Mouse (Mus musculus): ENCODE results near the gene Atg7.

- TF ChIP-seq TCF3 (IDR thresholded peaks at IDR 0.05; ENCODE audit: insufficient read length, low read depth) (peak; percentile 74), USF1 (IDR thresholded peaks at IDR 0.05; ENCODE audit: low read depth) (no peak), MAX (IDR thresholded peaks at IDR 0.05; ENCODE audit: low read depth) (no peak), POLR2A (IDR thresholded peaks at IDR 0.05; ENCODE audit: insufficient read length, low read depth) (no peak), MYOD1 (IDR thresholded peaks at IDR 0.05; ENCODE audit: control insufficient read depth in 1 of 3, insufficient read length in 2 of 3, low read depth in 2 of 3) (peak; percentile 16 to 97 (median 97)), E2F4 (IDR thresholded peaks at IDR 0.05; ENCODE audit: insufficient read depth) (no peak), CEBPB (IDR thresholded peaks at IDR 0.05; ENCODE audit: insufficient read depth, poor library complexity, severe bottlenecking) (0 out of 2 replicates have a peak, but pooled peaks have one; percentile 15), TCF12 (IDR thresholded peaks at IDR 0.05; ENCODE audit: insufficient read depth, poor library complexity, severe bottlenecking) (peak; percentile 39), POLR2AphosphoS2 (IDR thresholded peaks at IDR 0.05; ENCODE audit: insufficient read length, low read depth) (no peak), REST (IDR thresholded peaks at IDR 0.05; ENCODE audit: insufficient read depth, insufficient read length) (no peak), MYOG (IDR thresholded peaks at IDR 0.05; ENCODE audit: control insufficient read depth in 1 of 3, insufficient read depth in 1 of 3, insufficient read length in 2 of 3, low read depth in 2 of 3) (peak in 2 of 3 experiments; percentile 80 to 91)
Measured at GRCm38 (mm10) chr6:114888922-114889321, 246.0 kb downstream of the Atg7 start.

Data from myocyte (in vitro differentiated cells).